Mouse (Mus musculus): Measurements from ENCODE around the gene Vps8.

DNA sequence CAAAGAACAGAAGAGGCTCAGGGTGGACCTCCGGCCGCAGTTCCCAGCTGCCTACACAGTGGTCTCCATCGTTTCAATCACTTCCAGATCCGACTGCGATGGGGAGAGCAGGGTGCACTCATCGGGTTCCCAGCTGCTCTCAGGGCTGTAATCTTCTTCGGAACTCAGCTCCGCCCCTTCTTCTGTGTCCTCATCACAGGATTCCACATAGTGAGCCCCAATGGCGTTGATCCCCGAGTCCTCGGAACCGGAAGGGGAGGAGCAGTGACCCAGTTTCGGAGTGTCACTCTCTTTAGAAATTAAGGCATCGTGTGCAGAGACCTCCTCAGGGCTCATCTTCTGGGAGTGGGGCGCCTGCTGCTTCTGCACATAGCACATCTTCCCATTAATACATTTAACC, 230.2 kb downstream of the Vps8 start:
- TF ChIP-seq POLR2A (IDR thresholded peaks at IDR 0.05; ENCODE audit: extremely low read depth, insufficient read depth, low read length) (no peak), CTCF (IDR thresholded peaks at IDR 0.05; ENCODE audit: extremely low read depth, insufficient read depth, low read length) (no peak)

Measured in cortical plate, adult 2 months (tissue).